Mouse (Mus musculus): Measurements from ENCODE around the gene Gimd1. TPM values are rescaled to one million over a fixed set of nuclear protein-coding genes. Genes with fewer than 3 reads are reported as not detected.

The Gimd1 gene
- polyA plus RNA-seq, 1 experiment from 2014 or later = 1.9 TPM

- WGBS = 75% methylated on average over 4 of the region's 4 CpGs
- Histone ChIP-seq H3K4me1 (ENCODE audit: insufficient read depth, low read length) (no peaks in the 10 kb centered on the region), H3K9me3 (ENCODE audit: low read length) (no peaks in the 10 kb centered on the region), H3K36me3 (ENCODE audit: insufficient read depth, low read length) (no peaks in the 10 kb centered on the region), H3K9ac (replicated peaks; ENCODE audit: low read length) (no peak overlapping the region), H3K4me3 (ENCODE audit: low read length) (no peak overlapping the region), H3K4me2 (replicated peaks; ENCODE audit: low read depth, low read length) (no peak overlapping the region), H3K27ac (ENCODE audit: low read length) (no peak overlapping the region), H3K27me3 (ENCODE audit: insufficient read depth, low read length) (no peaks in the 10 kb centered on the region)
- ATAC-seq (ENCODE audit: low FRiP score, low TSS enrichment) = no peak
Measured at GRCm38 (mm10) chr3:132644071-132644470, 14.5 kb downstream of the Gimd1 start.

DNA sequence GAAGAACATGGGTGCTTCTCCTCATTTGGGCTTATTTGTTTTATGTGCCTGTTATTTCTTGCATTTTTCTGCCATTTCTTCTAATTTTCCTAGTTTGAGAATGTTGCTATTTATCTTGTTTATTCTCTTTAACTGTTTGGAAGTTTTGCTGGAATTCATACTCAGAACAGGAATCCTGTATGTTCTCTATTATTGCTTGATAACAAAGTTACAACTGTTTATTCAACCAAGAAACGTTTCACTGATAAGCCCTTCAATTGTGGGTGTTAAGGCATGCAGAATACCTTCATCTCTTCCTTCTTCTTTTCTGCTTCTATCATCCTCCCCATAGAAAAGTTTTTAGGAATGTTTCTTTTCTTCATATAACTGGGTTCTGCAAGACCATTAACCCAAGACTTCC is 17.2 kb downstream of the Gimd1 start:
- H3K27ac ChIP-seq (ENCODE audit: low read length) = no peak overlapping the region
- no peak for ATAC-seq (ENCODE audit: low FRiP score, low TSS enrichment)
- no peaks in the 10 kb centered on the region for H3K4me1 ChIP-seq (ENCODE audit: insufficient read depth, low read length)
- H3K4me3 ChIP-seq (ENCODE audit: low read length) = no peak overlapping the region
- no peak overlapping the region for H3K9ac ChIP-seq (replicated peaks; ENCODE audit: low read length)
- H3K36me3 ChIP-seq (ENCODE audit: insufficient read depth, low read length) = no peaks in the 10 kb centered on the region
- no peak overlapping the region for H3K4me2 ChIP-seq (replicated peaks; ENCODE audit: low read depth, low read length)
- H3K9me3 ChIP-seq (ENCODE audit: low read length) = no peaks in the 10 kb centered on the region
- 48% methylated on average over 1 of the region's 1 CpGs for WGBS
- no peaks in the 10 kb centered on the region for H3K27me3 ChIP-seq (ENCODE audit: insufficient read depth, low read length)

DNA sequence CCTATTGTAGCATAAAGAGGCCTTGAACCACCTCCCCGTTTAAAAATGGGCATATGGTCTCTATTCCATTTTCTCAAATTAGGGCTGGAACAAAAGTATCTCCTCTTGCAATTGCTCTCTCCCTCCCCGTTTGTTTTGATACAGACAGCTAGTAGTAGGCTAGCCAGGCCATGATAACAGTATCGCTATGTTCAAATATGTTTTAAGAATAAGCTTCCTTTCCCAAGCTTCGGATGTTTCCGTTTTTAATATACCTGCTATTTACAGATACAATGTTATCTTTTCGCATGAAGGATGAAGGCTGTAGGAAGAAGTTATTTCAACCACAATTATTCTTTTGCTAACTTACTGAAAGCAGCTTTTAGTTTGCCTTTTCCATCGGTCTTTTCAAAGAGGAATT is 19.7 kb downstream of the Gimd1 start:
- Histone ChIP-seq H3K36me3 (ENCODE audit: insufficient read depth, low read length) (no peaks in the 10 kb centered on the region), H3K27ac (ENCODE audit: low read length) (no peak overlapping the region), H3K9me3 (ENCODE audit: low read length) (0 out of 2 replicates have a peak, but pooled peaks cover 3% of the 10 kb centered on the region), H3K4me3 (ENCODE audit: low read length) (no peak overlapping the region), H3K27me3 (ENCODE audit: insufficient read depth, low read length) (no peaks in the 10 kb centered on the region), H3K4me1 (ENCODE audit: insufficient read depth, low read length) (no peaks in the 10 kb centered on the region), H3K9ac (replicated peaks; ENCODE audit: low read length) (no peak overlapping the region), H3K4me2 (replicated peaks; ENCODE audit: low read depth, low read length) (no peak overlapping the region)
- no peak for ATAC-seq (ENCODE audit: low FRiP score, low TSS enrichment)
- 87% methylated on average over 7 of the region's 7 CpGs for WGBS

DNA sequence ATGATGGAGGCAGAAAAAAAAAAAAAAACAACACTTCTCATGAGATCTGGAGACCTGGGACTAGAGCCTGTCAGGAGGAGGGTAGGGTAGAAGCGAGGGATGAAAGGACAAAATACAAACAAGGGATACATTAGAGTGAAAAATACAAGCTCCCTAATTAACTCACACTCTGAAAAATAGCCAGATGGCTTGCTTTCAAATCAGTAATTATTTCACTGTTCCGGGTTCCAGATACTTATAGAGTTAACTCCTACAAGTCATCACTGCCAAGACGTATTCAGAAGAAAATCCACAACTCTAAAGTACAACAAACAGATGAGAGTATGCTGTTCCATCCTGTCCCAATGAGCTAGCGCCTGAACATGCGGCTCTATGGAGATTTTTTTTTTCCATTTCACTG is 20.6 kb downstream of the Gimd1 start:
- Histone ChIP-seq H3K9ac (replicated peaks; ENCODE audit: low read length) (no peak overlapping the region), H3K9me3 (ENCODE audit: low read length) (0 out of 2 replicates have a peak, but pooled peaks cover 3% of the 10 kb centered on the region), H3K4me2 (replicated peaks; ENCODE audit: low read depth, low read length) (no peak overlapping the region), H3K4me1 (ENCODE audit: insufficient read depth, low read length) (no peaks in the 10 kb centered on the region), H3K4me3 (ENCODE audit: low read length) (no peak overlapping the region), H3K27ac (ENCODE audit: low read length) (no peak overlapping the region), H3K27me3 (ENCODE audit: insufficient read depth, low read length) (no peaks in the 10 kb centered on the region), H3K36me3 (ENCODE audit: insufficient read depth, low read length) (no peaks in the 10 kb centered on the region)
- 75% methylated on average over 5 of the region's 5 CpGs for WGBS
- ATAC-seq (ENCODE audit: low FRiP score, low TSS enrichment) = no peak

GRCm38 (mm10) chr3:132651776-132652175 is 22.2 kb downstream of the Gimd1 start:
- 79% methylated on average over 3 of the region's 3 CpGs for WGBS
- no peaks in the 10 kb centered on the region for H3K36me3 ChIP-seq (ENCODE audit: insufficient read depth, low read length)
- ATAC-seq (ENCODE audit: low FRiP score, low TSS enrichment) = no peak
- H3K4me1 ChIP-seq (ENCODE audit: insufficient read depth, low read length) = no peaks in the 10 kb centered on the region
- H3K9ac ChIP-seq (replicated peaks; ENCODE audit: low read length) = no peak overlapping the region
- no peak overlapping the region for H3K4me2 ChIP-seq (replicated peaks; ENCODE audit: low read depth, low read length)
- H3K27me3 ChIP-seq (ENCODE audit: insufficient read depth, low read length) = no peaks in the 10 kb centered on the region
- 0 out of 2 replicates have a peak, but pooled peaks cover 3% of the 10 kb centered on the region for H3K9me3 ChIP-seq (ENCODE audit: low read length)
- no peak overlapping the region for H3K27ac ChIP-seq (ENCODE audit: low read length)
- no peak overlapping the region for H3K4me3 ChIP-seq (ENCODE audit: low read length)

GRCm38 (mm10) chr3:132653959-132654358 is 24.3 kb downstream of the Gimd1 start:
- Histone ChIP-seq H3K9ac (replicated peaks; ENCODE audit: low read length) (no peak overlapping the region), H3K9me3 (ENCODE audit: low read length) (0 out of 2 replicates have a peak, but pooled peaks cover 3% of the 10 kb centered on the region), H3K36me3 (ENCODE audit: insufficient read depth, low read length) (peaks cover 5% of the 10 kb centered on the region), H3K27me3 (ENCODE audit: insufficient read depth, low read length) (no peaks in the 10 kb centered on the region), H3K27ac (ENCODE audit: low read length) (no peak overlapping the region), H3K4me1 (ENCODE audit: insufficient read depth, low read length) (no peaks in the 10 kb centered on the region), H3K4me2 (replicated peaks; ENCODE audit: low read depth, low read length) (no peak overlapping the region), H3K4me3 (ENCODE audit: low read length) (no peak overlapping the region)
- WGBS = 90% methylated on average over 7 of the region's 7 CpGs
- no peak for ATAC-seq (ENCODE audit: low FRiP score, low TSS enrichment)

DNA sequence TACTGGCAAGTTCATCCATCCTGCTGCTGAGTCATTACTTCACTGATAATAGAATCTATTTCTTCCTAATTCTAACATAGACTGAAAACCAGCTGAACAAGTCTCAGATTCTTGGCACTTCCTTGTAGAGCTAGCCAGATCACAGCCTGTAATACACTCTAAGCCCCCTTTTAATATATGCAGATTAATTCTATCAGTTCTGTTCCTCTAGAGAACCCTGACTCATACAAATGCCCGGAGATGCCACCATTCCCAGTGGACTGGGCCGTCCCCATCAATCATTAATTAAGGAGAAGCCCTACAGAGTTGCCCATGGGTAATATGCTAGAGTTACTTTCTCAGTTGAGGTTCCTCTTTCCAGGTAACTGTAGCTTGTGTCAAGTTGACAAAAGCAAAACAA is 26.3 kb downstream of the Gimd1 start:
- H3K9ac ChIP-seq (replicated peaks; ENCODE audit: low read length) = no peak overlapping the region
- H3K27me3 ChIP-seq (ENCODE audit: insufficient read depth, low read length) = no peaks in the 10 kb centered on the region
- no peaks in the 10 kb centered on the region for H3K4me1 ChIP-seq (ENCODE audit: insufficient read depth, low read length)
- peaks cover 21% of the 10 kb centered on the region for H3K36me3 ChIP-seq (ENCODE audit: insufficient read depth, low read length)
- H3K4me2 ChIP-seq (replicated peaks; ENCODE audit: low read depth, low read length) = no peak overlapping the region
- no peak overlapping the region for H3K27ac ChIP-seq (ENCODE audit: low read length)
- H3K4me3 ChIP-seq (ENCODE audit: low read length) = no peak overlapping the region
- WGBS = 69% methylated on average over 2 of the region's 2 CpGs
- peak; percentile 90 for ATAC-seq (ENCODE audit: low FRiP score, low TSS enrichment)
- 0 out of 2 replicates have a peak, but pooled peaks cover 3% of the 10 kb centered on the region for H3K9me3 ChIP-seq (ENCODE audit: low read length)

- Histone ChIP-seq H3K9me3 (ENCODE audit: low read length) (no peaks in the 10 kb centered on the region), H3K4me1 (ENCODE audit: insufficient read depth, low read length) (peaks cover 2% of the 10 kb centered on the region), H3K27ac (ENCODE audit: low read length) (no peak overlapping the region), H3K36me3 (ENCODE audit: insufficient read depth, low read length) (peaks cover 17% of the 10 kb centered on the region), H3K9ac (replicated peaks; ENCODE audit: low read length) (no peak overlapping the region), H3K4me3 (ENCODE audit: low read length) (no peak overlapping the region), H3K4me2 (replicated peaks; ENCODE audit: low read depth, low read length) (no peak overlapping the region), H3K27me3 (ENCODE audit: insufficient read depth, low read length) (no peaks in the 10 kb centered on the region)
- no peak for ATAC-seq (ENCODE audit: low FRiP score, low TSS enrichment)
- WGBS = 80% methylated on average over 2 of the region's 2 CpGs
Measured at GRCm38 (mm10) chr3:132677494-132677893, 47.9 kb downstream of the Gimd1 start.

- Histone ChIP-seq H3K4me3 (ENCODE audit: low read length) (peak within 1 kb of the TSS; percentile 64), H3K27me3 (ENCODE audit: insufficient read depth, low read length) (no peaks in the 10 kb centered on the region), H3K27ac (ENCODE audit: low read length) (peak within 1 kb of the TSS; percentile 93), H3K9ac (replicated peaks; ENCODE audit: low read length) (peak within 1 kb of the TSS; percentile 91), H3K9me3 (ENCODE audit: low read length) (no peaks in the 10 kb centered on the region), H3K36me3 (ENCODE audit: insufficient read depth, low read length) (0 out of 2 replicates have a peak, but pooled peaks cover 3% of the 10 kb centered on the region), H3K4me2 (replicated peaks; ENCODE audit: low read depth, low read length) (peak within 1 kb of the TSS; percentile 70), H3K4me1 (ENCODE audit: insufficient read depth, low read length) (peaks cover 12% of the 10 kb centered on the region)
- under 1% methylated on average over 42 of the region's 42 CpGs for WGBS
- peak; percentile 97 for ATAC-seq (ENCODE audit: low FRiP score, low TSS enrichment)
Measured at GRCm38 (mm10) chr3:132683447-132684230, 54.0 kb downstream of the Gimd1 start, which contains the start of gene Tbck. TSS of gene Tbck (plus strand) at chr3:132684144.

GRCm38 (mm10) chr3:132684231-132684928 is 54.8 kb downstream of the Gimd1 start, which contains the start of gene Aimp1:
TSS of gene Aimp1 (minus strand) at chr3:132684370.
- Histone ChIP-seq H3K4me3 (ENCODE audit: low read length) (peak within 1 kb of the TSS; percentile 64), H3K9ac (replicated peaks; ENCODE audit: low read length) (peak within 1 kb of the TSS; percentile 91), H3K9me3 (ENCODE audit: low read length) (no peaks in the 10 kb centered on the region), H3K27ac (ENCODE audit: low read length) (peak within 1 kb of the TSS; percentile 93), H3K4me1 (ENCODE audit: insufficient read depth, low read length) (peaks cover 12% of the 10 kb centered on the region), H3K27me3 (ENCODE audit: insufficient read depth, low read length) (no peaks in the 10 kb centered on the region), H3K4me2 (replicated peaks; ENCODE audit: low read depth, low read length) (peak within 1 kb of the TSS; percentile 70), H3K36me3 (ENCODE audit: insufficient read depth, low read length) (0 out of 2 replicates have a peak, but pooled peaks cover 5% of the 10 kb centered on the region)
- 1% methylated on average over 27 of the region's 27 CpGs for WGBS
- ATAC-seq (ENCODE audit: low FRiP score, low TSS enrichment) = no peak; the same call in 1 of the 2 replicates

All from kidney, embryonic 16.5 days (tissue).